Mouse (Mus musculus): ENCODE data around the gene C530008M17Rik. TPM values are rescaled to one million over a fixed set of nuclear protein-coding genes. Genes with fewer than 3 reads are reported as not detected.

C530008M17Rik gene
- total RNA-seq (2023): 0.26 to 1.2 TPM (median 0.69 TPM) in 4 replicates

GRCm38 (mm10) chr5:76656212-76656611 lies at the start of gene C530008M17Rik:
Gene C530008M17Rik (plus strand): TSS chr5:76656512.

GRCm38 (mm10) chr5:76905405-76906154 lies 249.3 kb downstream of the C530008M17Rik start, which contains the start of gene Aasdh:
Gene Aasdh (minus strand): TSS chr5:76905514.

Other genes starting within 250 kb of the C530008M17Rik start
- not detected in 4 replicates for gene Gm7271, start 172.5 kb upstream of the C530008M17Rik start, total RNA-seq (2023)
- gene Exoc1, start 127.2 kb upstream of the C530008M17Rik start, total RNA-seq (2023): 55.4 to 61.9 TPM (median 58.0 TPM) in 4 replicates
- 23.3 to 24.7 TPM (median 23.8 TPM) in 4 replicates for gene Cep135, start 67.8 kb upstream of the C530008M17Rik start, total RNA-seq (2023)
- gene Aasdh, start 249.0 kb downstream of the C530008M17Rik start, total RNA-seq (2023): 24.9 to 37.6 TPM (median 30.8 TPM) in 4 replicates

All from B cell, adult 62 days (primary cell).